Mouse (Mus musculus) embryo, embryonic 11.5 days (tissue): ENCODE results near the gene Stard8.
"Not testable (repeated sequence)": the region's sequence is repeated elsewhere in the genome, so short reads cannot be mapped to it uniquely, and the experiment has no call there.

Experiments
- DNase-seq: peaks from one replicate; pipeline ENCODE4 v3.0.0-alpha.2; 2012; ENCODE audit warnings: low read depth, low spot score

Gene Stard8

DNA sequence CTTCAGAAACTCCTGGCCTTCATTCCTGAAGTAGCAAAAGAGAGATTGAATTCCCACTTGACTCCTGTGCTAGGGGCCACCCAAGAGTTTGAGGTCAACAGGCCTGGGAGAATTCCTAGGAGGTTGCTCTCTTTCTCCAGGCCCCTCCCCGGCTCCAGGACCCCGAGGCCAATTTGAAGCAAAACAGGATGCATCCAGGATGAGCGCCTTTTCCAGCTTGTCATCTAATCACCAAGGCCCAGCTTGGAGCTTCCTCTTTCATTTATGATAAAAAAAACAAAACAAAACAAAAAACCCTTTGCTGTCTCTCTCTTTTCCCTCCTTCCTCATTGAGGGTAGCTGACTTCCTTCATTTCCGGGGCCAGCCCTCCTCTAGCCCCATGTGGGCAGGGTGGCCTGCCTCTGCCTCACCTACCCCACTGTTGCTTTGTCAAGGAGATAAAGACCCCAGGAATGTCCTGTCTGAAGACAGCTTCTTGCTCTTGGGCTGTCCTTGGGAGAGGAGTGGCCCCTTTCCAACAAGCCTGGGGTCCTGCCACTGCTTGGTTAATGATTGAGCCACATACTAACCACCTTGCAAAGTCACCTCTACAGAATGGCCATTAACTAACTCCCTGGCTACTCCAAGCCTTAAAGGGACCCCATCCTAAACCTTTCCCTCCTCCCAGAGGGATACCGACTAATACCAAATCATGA lies 43.5 kb downstream of the Stard8 start:
- DNase-seq, result no peak

- no peak for DNase-seq
These were observed 45.1 kb downstream of the Stard8 start for GRCm38 (mm10) chrX:99048111-99048510.

DNA sequence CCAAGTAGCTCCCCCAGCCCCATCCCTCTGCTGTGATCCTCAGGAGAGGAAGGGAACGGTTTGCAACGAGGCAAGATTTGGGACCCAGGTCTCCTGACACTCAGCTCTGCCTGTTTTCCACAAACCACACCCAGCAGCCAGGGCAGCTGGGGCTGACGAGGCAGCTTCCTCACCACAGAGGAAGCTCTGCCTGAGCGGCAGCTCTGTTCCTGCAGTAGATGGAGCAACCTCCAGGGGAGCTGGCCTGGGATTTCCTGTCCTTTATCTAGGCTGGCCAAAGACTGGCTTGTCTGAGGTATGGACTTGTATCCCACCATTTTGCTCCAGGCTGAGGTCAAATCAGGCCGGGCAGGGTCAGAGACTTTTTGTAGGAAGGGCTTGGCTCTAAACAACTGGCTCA lies 46.2 kb downstream of the Stard8 start:
- DNase-seq, result no peak

DNA sequence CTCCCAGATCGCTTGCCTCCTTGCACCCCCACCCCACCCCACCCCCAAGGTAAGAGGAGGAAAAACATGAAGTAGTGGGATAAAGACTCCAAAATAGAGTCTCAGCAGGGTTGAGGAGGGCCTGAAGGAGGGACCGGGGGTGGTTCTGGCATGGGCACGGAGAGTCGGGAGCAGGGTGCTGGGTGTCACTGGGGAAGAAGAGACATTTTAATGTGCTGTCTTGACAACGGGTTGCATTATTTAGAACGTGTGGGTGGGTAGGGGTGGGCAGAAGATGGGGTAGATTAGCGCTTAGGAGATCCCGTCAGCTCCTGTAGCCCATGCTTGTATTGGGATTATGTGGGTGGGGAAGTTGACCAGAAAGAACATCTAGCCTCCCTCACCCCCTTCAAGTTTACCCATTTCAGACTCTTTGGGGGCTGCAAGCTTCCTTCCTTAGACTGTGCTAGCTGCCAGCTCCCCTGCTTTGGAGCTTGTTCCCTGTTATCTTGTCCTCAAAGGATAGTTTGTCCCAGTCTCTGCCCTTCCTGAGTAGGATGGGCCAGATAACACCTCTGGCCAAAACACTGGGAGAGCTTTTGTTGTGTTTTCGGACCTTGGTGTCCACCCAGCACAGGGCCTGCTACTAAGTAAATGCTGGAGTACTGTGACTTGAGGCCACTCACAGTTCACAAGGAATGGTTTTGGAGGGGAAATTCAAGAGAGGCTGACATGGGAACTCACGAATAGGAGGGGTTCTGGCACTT lies 47.9 kb downstream of the Stard8 start:
- DNase-seq, result no peak

GRCm38 (mm10) chrX:99052255-99052654 lies 49.2 kb downstream of the Stard8 start:
- DNase-seq, result no peak

DNA sequence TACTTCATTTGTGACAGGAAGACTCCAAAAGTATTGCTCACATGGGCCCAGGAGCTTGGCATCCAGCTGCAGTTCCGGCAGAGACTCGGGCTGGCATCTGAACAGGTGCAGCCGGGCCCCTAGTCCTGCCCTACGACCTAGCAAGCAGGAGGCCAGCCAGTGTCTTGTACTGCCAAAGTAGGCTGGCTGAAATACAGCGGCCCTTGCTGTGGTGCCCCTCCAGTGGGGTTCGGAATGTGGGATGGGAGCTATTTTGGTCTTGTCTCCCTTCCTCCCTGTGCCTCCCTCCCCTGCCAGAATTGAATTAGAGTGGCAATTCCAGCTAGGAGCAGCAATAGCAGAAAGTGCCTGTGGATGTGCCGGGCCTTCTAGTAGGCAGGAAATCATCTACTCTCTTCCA lies 51.5 kb downstream of the Stard8 start:
- DNase-seq, result no peak

DNA sequence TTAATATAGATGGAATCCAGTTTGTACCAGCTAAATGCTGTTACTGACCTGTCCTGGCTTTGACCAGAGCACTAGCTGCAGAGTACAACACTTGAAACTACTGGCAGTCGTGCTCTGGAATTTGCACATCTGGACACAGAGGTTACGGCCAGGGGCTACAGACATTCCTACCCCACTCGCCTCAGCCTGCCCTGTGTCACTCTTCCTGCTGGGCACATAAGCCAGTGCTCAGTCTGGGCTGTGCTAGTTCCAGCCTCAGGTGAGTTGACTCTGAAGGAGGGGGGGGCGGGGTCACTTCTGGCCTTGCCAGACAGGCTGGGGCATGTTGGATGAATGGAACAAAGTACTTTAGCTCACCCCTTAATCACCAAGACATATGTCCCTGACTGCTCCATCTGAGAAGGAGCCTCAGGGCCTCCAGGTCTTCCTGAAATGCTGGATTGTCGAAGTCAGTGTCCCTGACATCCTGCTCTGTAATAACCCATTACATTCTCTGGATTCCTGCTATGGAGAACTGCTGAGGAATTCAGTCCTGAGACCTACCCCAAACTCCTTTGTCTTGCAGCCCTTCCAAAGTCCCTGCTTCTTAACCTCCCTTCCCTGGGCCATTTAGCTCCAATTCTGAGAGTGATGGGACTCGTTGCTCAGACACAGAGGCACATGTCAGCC lies 54.9 kb downstream of the Stard8 start:
- no peak for DNase-seq

GRCm38 (mm10) chrX:99059119-99059518 lies 56.1 kb downstream of the Stard8 start:
- no peak for DNase-seq

- no peak for DNase-seq
These were observed 62.5 kb downstream of the Stard8 start for GRCm38 (mm10) chrX:99065582-99065981.

GRCm38 (mm10) chrX:99066550-99066949 lies 63.5 kb downstream of the Stard8 start:
- no peak for DNase-seq

DNA sequence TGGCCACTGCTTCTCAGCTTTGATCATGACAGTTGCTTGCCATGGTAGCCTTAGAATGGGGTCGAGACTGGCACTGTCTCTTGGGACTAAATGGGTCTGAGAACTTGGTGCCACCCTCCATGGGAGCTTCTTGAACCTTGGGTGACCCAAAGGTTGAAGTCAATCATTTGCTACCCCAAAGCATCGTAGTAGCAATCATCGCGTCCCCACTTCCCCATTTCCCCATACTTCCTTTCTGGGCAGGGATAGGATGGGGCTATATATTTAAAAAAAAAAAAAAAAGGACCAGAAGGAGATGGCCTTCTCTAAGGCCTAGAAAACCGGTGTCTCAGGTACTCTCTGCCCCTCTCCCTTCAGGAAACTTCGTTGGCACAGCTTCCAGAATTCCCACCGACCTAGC lies 64.2 kb downstream of the Stard8 start:
- DNase-seq, result no peak

DNA sequence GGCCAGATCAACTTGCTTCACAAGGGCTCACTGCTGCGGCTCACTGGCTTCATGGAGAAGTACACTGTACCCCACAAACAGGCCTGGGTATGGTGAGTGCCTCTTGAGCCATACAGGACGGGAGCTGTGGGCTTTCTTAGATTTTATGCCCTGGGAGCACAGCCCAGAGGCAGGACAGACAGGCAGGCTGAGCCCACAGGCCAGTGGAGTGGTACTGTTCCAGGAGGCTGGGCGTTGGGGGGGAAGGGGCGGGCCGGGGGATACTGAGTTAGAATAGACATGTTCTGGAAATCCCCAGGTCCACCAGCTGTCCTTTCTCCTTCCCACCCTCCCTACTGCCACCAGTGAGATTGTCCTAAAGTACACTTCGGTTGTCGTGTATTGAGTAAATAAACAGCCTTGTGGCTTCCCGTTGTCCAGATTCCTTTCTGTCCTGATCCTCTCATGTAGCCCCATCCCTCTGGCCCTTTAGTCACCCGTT lies 64.7 kb downstream of the Stard8 start:
- no peak for DNase-seq

- DNase-seq, result no peak
These were observed 68.1 kb downstream of the Stard8 start for GRCm38 (mm10) chrX:99071188-99071587.

DNA sequence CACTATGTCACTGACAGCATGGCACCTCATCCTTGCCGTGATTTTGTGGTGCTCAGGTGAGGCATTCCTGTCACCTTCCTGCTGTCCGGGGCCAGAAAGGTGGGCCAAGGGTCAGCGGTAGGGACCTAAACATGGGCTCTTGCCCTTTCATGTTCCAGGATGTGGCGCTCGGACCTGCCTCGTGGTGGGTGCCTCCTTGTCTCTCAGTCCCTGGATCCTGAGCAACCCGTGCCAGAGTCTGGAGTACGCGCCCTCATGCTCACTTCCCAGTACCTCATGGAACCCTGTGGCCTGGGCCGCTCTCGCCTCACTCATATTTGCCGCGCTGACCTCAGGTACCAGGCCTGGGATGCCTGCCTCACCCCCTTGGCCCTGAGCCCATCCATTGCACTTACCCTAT lies 69.5 kb downstream of the Stard8 start:
- no peak for DNase-seq

- DNase-seq, result no peak
These were observed 72.1 kb downstream of the Stard8 start for GRCm38 (mm10) chrX:99075111-99075510.

GRCm38 (mm10) chrX:99076460-99076859 lies 73.4 kb downstream of the Stard8 start:
- DNase-seq, result no peak

GRCm38 (mm10) chrX:99078374-99078892 lies 75.4 kb downstream of the Stard8 start:
- not testable (repeated sequence) for DNase-seq

- no peak for DNase-seq
These were observed 89.7 kb downstream of the Stard8 start for GRCm38 (mm10) chrX:99092704-99093103.

GRCm38 (mm10) chrX:99111088-99111724 lies 108.2 kb downstream of the Stard8 start:
- DNase-seq, result not testable (repeated sequence)

- no peak for DNase-seq
These were observed 116.5 kb downstream of the Stard8 start for GRCm38 (mm10) chrX:99119510-99119909.
